Mouse (Mus musculus) limb, embryonic 15.5 days (tissue): Measurements from ENCODE around the gene Olfr374. TPM values are rescaled to one million over a fixed set of nuclear protein-coding genes. Genes with fewer than 3 reads are reported as not detected.

Experiments
- ATAC-seq: fragments of 200-750 bp; cut with Nextera tagmentation; 2 replicates; pipeline ENCODE4 v1.8.0; 2017; ENCODE audit warnings: low read depth, moderate TSS enrichment; ENCODE audit not compliant: insufficient number of reproducible peaks, low FRiP score, low TSS enrichment
- H3K27ac ChIP-seq: fragments of 300-500 bp; sonication (generic); 2 replicates; pipeline ENCODE4 v1.5.1; 2015; ENCODE audit warnings: moderate library complexity, mild to moderate bottlenecking, inconsistent platforms
- H3K27me3 ChIP-seq: fragments of 300-500 bp; sonication (generic); 2 replicates; pipeline ENCODE4 v1.6.1; 2015; ENCODE audit warnings: inconsistent platforms
- H3K36me3 ChIP-seq: fragments of 300-500 bp; sonication (generic); 2 replicates; pipeline ENCODE4 v1.6.1; 2015; ENCODE audit warnings: inconsistent platforms
- H3K4me1 ChIP-seq: fragments of 300-500 bp; sonication (generic); 2 replicates; pipeline ENCODE4 v1.6.1; 2015; ENCODE audit warnings: inconsistent platforms
- H3K4me2 ChIP-seq: fragments of 300-500 bp; sonication (generic); 2 replicates; pipeline ENCODE4 v1.6.1; 2015; ENCODE audit warnings: mild to moderate bottlenecking, inconsistent platforms
- H3K4me3 ChIP-seq: fragments of 300-500 bp; sonication (generic); 2 replicates; pipeline ENCODE4 v1.5.1; 2015; ENCODE audit warnings: mild to moderate bottlenecking, inconsistent platforms
- H3K9ac ChIP-seq: fragments of 300-500 bp; sonication (generic); 2 replicates; pipeline ENCODE4 v1.6.1; 2015; ENCODE audit warnings: inconsistent platforms
- H3K9me3 ChIP-seq: fragments of 300-500 bp; sonication (generic); 2 replicates; pipeline ENCODE4 v1.6.1; 2016; ENCODE audit warnings: inconsistent platforms
- WGBS: fragments of 180-500 bp; shearing (Covaris S2); methylation state at CpG from one replicate; pipeline ENCODE4 v1.1.7; 2015; 5-methylcytosine and 5-hydroxymethylcytosine counted together
- polyA plus RNA-seq: library from polyadenylated mRNA; unstranded; fragments of >200 nt; fragmentation: Nextera tagmentation; extraction: Ambion mirVana; gene quantifications from 2 replicates; pipeline ENCODE4 v1.2.1, GENCODE M21; 2015

The Olfr374 gene
- polyA plus RNA-seq, 1 experiment from 2014 or later, result 0.09 TPM

- Histone ChIP-seq H3K9me3 (no peaks in the 10 kb centered on the region), H3K4me1 (peaks cover 28% of the 10 kb centered on the region), H3K4me3 (no peak overlapping the region), H3K9ac (no peak overlapping the region), H3K27ac (no peak overlapping the region), H3K27me3 (no peaks in the 10 kb centered on the region), H3K4me2 (no peak overlapping the region), H3K36me3 (peaks cover under 1% of the 10 kb centered on the region; the same call in 1 of the 2 replicates)
- no peak for ATAC-seq
- 78% methylated on average over 3 of the region's 3 CpGs for WGBS
Observed at GRCm38 (mm10) chr8:72158726-72159125, 51.9 kb downstream of the Olfr374 start.

GRCm38 (mm10) chr8:72160007-72160406, 53.2 kb downstream of the Olfr374 start:
- no peak for ATAC-seq
- no peak overlapping the region for H3K9ac ChIP-seq

GRCm38 (mm10) chr8:72160707-72161697, 54.2 kb downstream of the Olfr374 start, which contains the start of gene Rab8a:
Rab8a (plus strand) TSS chr8:72161200.
- WGBS, result under 1% methylated on average over 82 of the region's 82 CpGs
- no peaks in the 10 kb centered on the region for H3K9me3 ChIP-seq
- H3K4me3 ChIP-seq, result peak within 1 kb of the TSS; percentile 92
- peak within 1 kb of the TSS; percentile 77 for H3K4me2 ChIP-seq
- no peaks in the 10 kb centered on the region for H3K27me3 ChIP-seq
- H3K36me3 ChIP-seq, result peaks cover 5% of the 10 kb centered on the region; the same call in 1 of the 2 replicates
- peaks cover 28% of the 10 kb centered on the region for H3K4me1 ChIP-seq
- H3K9ac ChIP-seq, result peak within 1 kb of the TSS; percentile 97
- H3K27ac ChIP-seq, result peak within 1 kb of the TSS; percentile 88
- peak; percentile 99 for ATAC-seq

More at GRCm38 (mm10) chr8:72160007-72160406, 53.2 kb downstream of the Olfr374 start:
- Histone ChIP-seq H3K4me3 (peak overlapping the region; percentile 92), H3K27me3 (no peaks in the 10 kb centered on the region), H3K27ac (no peak overlapping the region), H3K4me1 (peaks cover 28% of the 10 kb centered on the region), H3K4me2 (peak overlapping the region; percentile 74), H3K9me3 (no peaks in the 10 kb centered on the region), H3K36me3 (peaks cover 5% of the 10 kb centered on the region; the same call in 1 of the 2 replicates)
- WGBS, result 65% methylated on average over 3 of the region's 3 CpGs

GRCm38 (mm10) chr8:72162821-72163220, 56.0 kb downstream of the Olfr374 start:
- Histone ChIP-seq H3K36me3 (peaks cover 13% of the 10 kb centered on the region; the same call in 1 of the 2 replicates), H3K4me3 (no peak overlapping the region), H3K9ac (no peak overlapping the region), H3K27me3 (no peaks in the 10 kb centered on the region), H3K27ac (no peak overlapping the region), H3K9me3 (no peaks in the 10 kb centered on the region), H3K4me2 (no peak overlapping the region), H3K4me1 (peaks cover 28% of the 10 kb centered on the region)
- no peak for ATAC-seq

Other genes with a start within 250 kb of the Olfr374 start
- 6.0 and 6.9 TPM in 2 replicates for gene Zfp709, start 225.0 kb upstream of the Olfr374 start, polyA plus RNA-seq
- gene Zfp882, start 198.4 kb upstream of the Olfr374 start, polyA plus RNA-seq, result 6.9 and 7.0 TPM in 2 replicates
- 19.8 and 21.1 TPM in 2 replicates for gene Zfp617, start 198.4 kb upstream of the Olfr374 start, polyA plus RNA-seq
- 14.4 and 16.9 TPM in 2 replicates for gene Zfp961, start 156.0 kb upstream of the Olfr374 start, polyA plus RNA-seq
- gene Cyp4f18, start 97.4 kb upstream of the Olfr374 start, polyA plus RNA-seq, result 1.2 and 2.0 TPM in 2 replicates
- not detected in 2 replicates for gene Olfr372, start 65.8 kb upstream of the Olfr374 start, polyA plus RNA-seq
- 0.04 TPM in 1 of 2 replicates, not detected in the other for gene Olfr373, start 23.9 kb upstream of the Olfr374 start, polyA plus RNA-seq
- gene Tpm4, start 27.9 kb downstream of the Olfr374 start, polyA plus RNA-seq, result 665 and 704 TPM in 2 replicates
- gene Rab8a, start 54.2 kb downstream of the Olfr374 start, polyA plus RNA-seq, result 110 and 133 TPM in 2 replicates
- gene Hsh2d, start 82.6 kb downstream of the Olfr374 start, polyA plus RNA-seq, result not detected in 2 replicates
- gene Cib3, start 105.8 kb downstream of the Olfr374 start, polyA plus RNA-seq, result not detected in 2 replicates
- not detected in 2 replicates for gene Gm11034, start 106.6 kb downstream of the Olfr374 start, polyA plus RNA-seq
- 65.9 and 66.2 TPM in 2 replicates for gene Fam32a, start 112.7 kb downstream of the Olfr374 start, polyA plus RNA-seq
- gene Ap1m1, start 133.0 kb downstream of the Olfr374 start, polyA plus RNA-seq, result 99.5 and 106 TPM in 2 replicates
- 19.9 and 20.1 TPM in 2 replicates for gene Gm10282, start 198.2 kb downstream of the Olfr374 start, polyA plus RNA-seq
- 14.8 and 16.3 TPM in 2 replicates for gene Klf2, start 212.0 kb downstream of the Olfr374 start, polyA plus RNA-seq